Mouse (Mus musculus) monocyte, adult 2 months (primary cell): ENCODE results near the gene Klra6.
"Not testable (repeated sequence)": the region's sequence is repeated elsewhere in the genome, so short reads cannot be mapped to it uniquely, and the experiment has no call there.

Experiments used
- DNase-seq, 2 experiments: peaks; one replicate each; pipeline ENCODE4 v3.0.0; 2022; ENCODE audit warnings: low spot score in 2 of 2, low read depth in 1 of 2

The Klra6 gene

DNA sequence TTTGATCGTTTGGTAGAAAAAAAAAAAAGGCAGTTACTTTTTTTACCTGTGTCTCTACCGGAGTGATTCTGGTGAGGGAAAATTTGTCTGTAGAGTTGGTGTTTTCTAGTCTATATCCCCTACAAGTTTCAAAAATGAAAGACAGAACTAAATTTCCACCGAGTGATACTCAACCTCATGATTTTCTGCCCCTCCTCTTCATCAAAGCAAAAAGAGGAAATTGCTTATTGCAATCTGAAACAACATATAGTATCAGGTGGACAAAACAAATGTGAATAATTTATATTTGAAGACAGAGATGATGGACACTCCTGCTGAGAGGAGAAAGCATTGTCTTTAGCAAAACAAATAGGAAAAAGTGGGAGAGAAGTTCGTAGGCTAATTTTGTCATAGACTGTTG lies at the start of gene Klra6:
Klra6 (minus strand) TSS at position 101 of the 400 bp plus-strand sequence.
- DNase-seq: no peak

- DNase-seq: not testable (repeated sequence)
These were observed 40.4 kb upstream of the Klra6 start, which contains the start of gene Klra4 for GRCm38 (mm10) chr6:130067171-130067570. Gene Klra4, minus strand, starts transcription at chr6:130067271.

DNA sequence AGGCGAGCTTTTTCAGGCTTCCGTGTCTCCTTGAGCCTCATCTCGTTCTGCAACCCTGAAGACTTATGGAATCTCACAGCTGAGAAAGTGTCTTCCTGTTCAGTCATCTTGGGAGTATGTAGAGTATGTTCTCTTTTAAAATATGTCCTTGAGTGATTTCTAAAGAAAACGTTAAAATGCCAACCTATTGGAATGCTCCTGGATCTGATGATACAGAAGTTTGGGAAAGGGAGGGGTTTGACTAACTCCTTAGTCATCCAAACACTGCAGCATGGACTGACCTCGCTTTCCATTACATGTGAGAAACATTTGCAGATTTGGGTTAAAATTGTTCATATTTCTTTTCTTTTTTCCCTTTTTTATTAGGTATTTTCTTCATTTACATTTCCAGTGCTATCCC lies 38.4 kb upstream of the Klra6 start:
- no peak for DNase-seq

DNA sequence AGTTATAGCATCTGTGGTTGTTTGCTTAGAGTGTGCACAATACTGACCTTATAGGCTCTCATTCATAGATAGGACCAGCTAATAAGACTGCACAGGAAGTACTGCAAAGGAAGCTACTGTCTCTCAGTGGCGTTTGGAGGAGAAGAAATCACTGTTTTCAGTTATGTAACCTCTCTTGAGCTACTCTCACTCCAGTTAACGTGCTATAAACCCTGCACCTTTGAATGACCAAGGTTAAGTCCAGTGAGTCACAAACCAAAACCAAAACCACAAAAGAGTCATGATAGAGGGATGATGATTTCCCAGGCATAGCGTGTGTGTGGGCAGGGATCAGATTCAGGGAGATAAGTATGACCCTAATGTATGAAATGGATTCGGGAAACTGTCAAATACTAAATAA lies 8.4 kb upstream of the Klra6 start:
- not testable (repeated sequence) for DNase-seq

DNA sequence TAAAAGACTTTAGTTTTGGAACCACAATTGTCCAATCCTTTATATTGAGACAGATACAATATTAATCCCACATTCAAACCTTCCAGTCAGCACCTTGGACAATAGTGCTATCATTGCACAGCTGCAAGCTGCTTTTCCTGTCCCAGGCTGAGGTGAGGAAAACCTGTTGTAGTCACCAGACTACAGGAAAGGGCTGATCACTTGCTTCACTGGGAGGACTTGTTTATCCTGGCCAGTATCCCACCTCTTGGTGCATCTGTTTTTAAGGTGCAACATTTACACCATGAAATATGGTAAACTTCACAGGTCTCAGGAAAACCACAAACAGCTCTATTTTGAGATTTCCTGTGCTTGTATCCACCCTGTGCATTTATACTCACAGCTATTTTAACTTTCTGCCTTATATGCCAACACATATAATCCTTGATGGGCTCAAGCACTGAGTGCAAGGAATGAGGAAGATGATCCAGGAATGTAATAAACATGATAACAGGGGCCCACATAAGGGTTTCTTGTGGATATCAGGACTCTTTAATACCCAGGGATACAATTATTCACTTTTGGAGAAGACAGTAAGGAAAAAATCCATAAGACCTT lies 4.8 kb upstream of the Klra6 start:
- not testable (repeated sequence) for DNase-seq
